Mouse (Mus musculus) ES-Bruce4 (cell line): ENCODE measurements around the gene Crx.

ENCODE experiments used
- CTCF ChIP-seq: IDR thresholded peaks from one replicate; pipeline ENCODE4 v1.8.1; 2011; ENCODE audit warnings: low read depth, low read length
- EP300 ChIP-seq: IDR thresholded peaks from 2 replicates; pipeline ENCODE4 v1.6.1; 2011; ENCODE audit warnings: low read depth, low read length; ENCODE audit not compliant: insufficient read depth
- POLR2A ChIP-seq: IDR thresholded peaks from one replicate; pipeline ENCODE4 v1.8.1; 2011; ENCODE audit warnings: low read length; ENCODE audit not compliant: insufficient read depth

- TF ChIP-seq CTCF (peak; percentile 16), EP300 (no peak), POLR2A (no peak)
Measured at GRCm38 (mm10) chr7:15914252-15914651, 34.5 kb upstream of the Crx start.
